Mouse (Mus musculus) heart, embryonic 11.5 days (tissue): ENCODE results near the gene Nlrp1b. TPM values are rescaled to one million over a fixed set of nuclear protein-coding genes. Genes with fewer than 3 reads are reported as not detected.

Experiments
- ATAC-seq: fragments of 200-750 bp; cut with Nextera tagmentation; replicated peaks from 2 replicates; pipeline ENCODE4 v1.8.0; 2017; ENCODE audit warnings: moderate library complexity; ENCODE audit not compliant: insufficient number of reproducible peaks, low FRiP score, low TSS enrichment
- H3K27ac ChIP-seq: fragments of 300-500 bp; sonication (generic); 2 replicates; pipeline ENCODE4 v1.5.1; 2014; ENCODE audit warnings: mild to moderate bottlenecking, low read depth, low read length
- H3K27me3 ChIP-seq: fragments of 300-500 bp; sonication (generic); 2 replicates; pipeline ENCODE4 v1.6.1; 2014; ENCODE audit warnings: mild to moderate bottlenecking, low read length, mixed read lengths; ENCODE audit not compliant: control insufficient read depth, insufficient read depth
- H3K36me3 ChIP-seq: fragments of 300-500 bp; sonication (generic); 2 replicates; pipeline ENCODE4 v1.6.1; 2014; ENCODE audit warnings: mild to moderate bottlenecking, low read length, moderate library complexity, mixed read lengths; ENCODE audit not compliant: control insufficient read depth, insufficient read depth
- H3K4me1 ChIP-seq: fragments of 300-500 bp; sonication (generic); 2 replicates; pipeline ENCODE4 v1.6.1; 2014; ENCODE audit warnings: low read length; ENCODE audit not compliant: control insufficient read depth, insufficient read depth
- H3K4me2 ChIP-seq: fragments of 300-500 bp; sonication (generic); 2 replicates; pipeline ENCODE4 v1.6.1; 2014; ENCODE audit warnings: mild to moderate bottlenecking, moderate library complexity
- H3K4me3 ChIP-seq: fragments of 300-500 bp; sonication (generic); 2 replicates; pipeline ENCODE4 v1.5.1; 2014; ENCODE audit warnings: low read depth, low read length
- H3K9ac ChIP-seq: fragments of 300-500 bp; sonication (generic); 2 replicates; pipeline ENCODE4 v1.6.1; 2014; ENCODE audit warnings: mild to moderate bottlenecking, low read depth, low read length, moderate library complexity
- H3K9me3 ChIP-seq: fragments of 300-500 bp; sonication (generic); replicated peaks from 2 replicates; pipeline ENCODE4 v1.6.1; 2016; ENCODE audit warnings: low read length; ENCODE audit not compliant: control insufficient read depth
- WGBS: fragments of 180-500 bp; shearing (Covaris S2); extraction: QIAGEN DNeasy Blood & Tissue Kit; methylation state at CpG from one replicate; pipeline ENCODE4 v1.1.7; 2014; ENCODE audit not compliant: insufficient replicate concordance; 5-methylcytosine and 5-hydroxymethylcytosine counted together
- polyA plus RNA-seq: library from polyadenylated mRNA; unstranded; fragments of >200 nt; fragmentation: Nextera tagmentation; extraction: Ambion mirVana; gene quantifications from 2 replicates; pipeline ENCODE4 v1.2.1, GENCODE M21; 2014

The Nlrp1b gene
- polyA plus RNA-seq, 1 experiment from 2014 or later, result not detected

DNA sequence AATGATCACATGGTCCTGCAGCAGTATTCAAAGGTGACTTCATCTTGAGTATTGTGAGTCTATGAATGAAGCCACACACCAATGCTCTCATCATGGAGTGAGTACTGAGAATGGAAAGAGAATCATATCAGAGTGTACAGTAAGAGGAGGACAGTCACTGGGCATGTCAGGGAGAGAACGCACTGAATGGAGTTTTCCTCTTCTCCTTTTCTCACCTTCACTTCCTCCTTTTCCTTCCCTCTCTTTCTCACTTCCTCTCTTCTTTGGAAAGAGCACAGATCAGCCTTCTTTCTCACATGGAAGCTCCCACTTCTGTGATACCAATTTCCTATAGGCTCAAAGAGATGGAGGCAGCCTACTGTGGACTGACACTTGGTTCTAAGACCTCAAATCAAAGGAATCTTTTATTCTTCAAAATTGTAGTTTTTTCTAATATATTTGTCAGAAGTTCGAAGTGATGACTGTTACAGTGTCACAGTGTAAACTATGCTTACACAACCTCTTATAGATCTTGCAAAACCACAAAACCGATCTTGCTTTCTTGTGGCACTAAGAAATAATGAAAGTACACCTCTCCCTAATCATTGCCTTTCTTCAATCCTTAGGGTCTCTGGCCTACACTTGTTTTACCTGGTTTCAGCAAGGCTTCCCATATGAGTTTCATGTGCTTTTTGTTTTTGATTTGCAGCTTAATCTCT, 70.9 kb downstream of the Nlrp1b start:
- no peak overlapping the region for H3K27ac ChIP-seq
- H3K9ac ChIP-seq, result no peak overlapping the region
- ATAC-seq, result no peak
- no peaks in the 10 kb centered on the region for H3K36me3 ChIP-seq
- no peak overlapping the region for H3K4me3 ChIP-seq
- H3K9me3 ChIP-seq, result no peaks in the 10 kb centered on the region
- H3K4me1 ChIP-seq, result no peaks in the 10 kb centered on the region
- H3K4me2 ChIP-seq, result no peak overlapping the region
- H3K27me3 ChIP-seq, result no peaks in the 10 kb centered on the region
- 70% methylated on average over 3 of the region's 3 CpGs for WGBS

DNA sequence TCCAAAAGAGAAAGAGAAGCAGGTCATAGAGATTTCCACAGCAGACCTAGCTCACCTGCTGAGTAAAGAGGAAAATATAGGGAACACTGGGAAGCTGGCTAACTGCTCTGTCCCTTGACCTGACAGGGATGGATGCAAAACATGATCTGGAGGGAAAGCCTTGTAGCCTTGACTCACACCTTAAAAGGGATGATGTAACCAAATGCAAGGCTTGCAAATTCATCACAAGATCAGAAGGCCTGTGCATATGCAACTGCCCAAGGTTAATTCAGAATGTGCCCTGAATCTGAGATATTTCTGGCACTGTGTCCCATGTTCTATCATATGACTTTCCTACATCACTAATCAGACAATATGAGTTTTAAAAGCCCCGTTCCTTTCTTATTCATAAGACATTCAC, 75.3 kb downstream of the Nlrp1b start:
- Histone ChIP-seq H3K27ac (no peak overlapping the region), H3K27me3 (no peaks in the 10 kb centered on the region), H3K9ac (no peak overlapping the region), H3K9me3 (no peaks in the 10 kb centered on the region), H3K4me2 (no peak overlapping the region), H3K4me3 (no peak overlapping the region), H3K36me3 (no peaks in the 10 kb centered on the region), H3K4me1 (no peaks in the 10 kb centered on the region)
- ATAC-seq, result no peak
- WGBS, result 69% methylated on average over 1 of the region's 1 CpGs

DNA sequence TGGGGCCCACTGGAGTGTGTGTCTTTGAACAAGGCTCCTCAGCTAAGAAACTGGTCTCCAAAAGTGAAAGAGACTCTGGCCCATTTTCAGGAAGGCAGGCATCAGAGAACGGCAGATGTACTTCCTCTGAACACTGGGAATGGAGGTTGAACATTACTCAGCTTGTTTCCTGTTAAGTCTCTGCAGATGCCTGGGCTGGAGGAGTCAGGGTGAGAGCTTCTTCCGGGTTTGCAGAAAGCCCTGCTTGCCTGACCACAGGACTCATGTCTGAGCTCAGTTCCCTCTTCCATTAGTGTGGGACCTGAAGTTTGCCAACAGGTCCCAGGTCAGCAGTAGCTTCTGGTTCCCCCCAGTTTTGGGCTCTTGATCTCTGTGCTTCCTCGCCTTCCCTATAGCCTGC, 85.9 kb downstream of the Nlrp1b start, which contains the start of gene Nlrp1a:
Nlrp1a (minus strand) TSS at position 44 of the 400 bp plus-strand sequence.
- ATAC-seq, result no peak
- no peak within 1 kb of the TSS for H3K4me2 ChIP-seq
- WGBS, result 63% methylated on average over 3 of the region's 3 CpGs
- no peak within 1 kb of the TSS for H3K27ac ChIP-seq
- H3K36me3 ChIP-seq, result no peaks in the 10 kb centered on the region
- H3K9me3 ChIP-seq, result no peaks in the 10 kb centered on the region
- no peaks in the 10 kb centered on the region for H3K4me1 ChIP-seq
- no peaks in the 10 kb centered on the region for H3K27me3 ChIP-seq
- no peak within 1 kb of the TSS for H3K9ac ChIP-seq
- no peak within 1 kb of the TSS for H3K4me3 ChIP-seq

DNA sequence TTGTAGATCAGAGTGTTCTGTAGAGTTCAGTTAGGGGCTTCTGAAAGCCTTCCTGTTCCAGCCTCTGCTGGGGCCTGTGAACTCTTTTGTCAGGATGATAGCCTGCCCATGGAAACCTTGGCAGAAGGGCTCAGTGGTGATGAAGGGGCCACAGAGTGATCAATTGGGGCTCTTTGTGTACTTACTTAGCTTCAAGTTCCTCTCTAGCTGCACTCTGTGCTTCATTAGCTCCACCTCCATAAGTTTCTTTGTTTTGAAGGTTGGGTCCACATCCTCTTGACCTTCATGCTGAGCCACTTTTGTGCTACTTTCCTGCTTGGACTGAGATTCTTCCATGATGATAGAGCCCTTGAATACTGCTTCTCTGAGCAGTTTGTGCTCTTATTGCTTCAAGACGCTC, 88.5 kb downstream of the Nlrp1b start:
- no peak for ATAC-seq
- no peaks in the 10 kb centered on the region for H3K36me3 ChIP-seq
- no peaks in the 10 kb centered on the region for H3K27me3 ChIP-seq
- H3K4me2 ChIP-seq, result no peak overlapping the region
- WGBS, result 77% methylated on average over 1 of the region's 1 CpGs
- H3K4me3 ChIP-seq, result no peak overlapping the region
- no peaks in the 10 kb centered on the region for H3K4me1 ChIP-seq
- no peak overlapping the region for H3K9ac ChIP-seq
- no peak overlapping the region for H3K27ac ChIP-seq
- no peaks in the 10 kb centered on the region for H3K9me3 ChIP-seq

DNA sequence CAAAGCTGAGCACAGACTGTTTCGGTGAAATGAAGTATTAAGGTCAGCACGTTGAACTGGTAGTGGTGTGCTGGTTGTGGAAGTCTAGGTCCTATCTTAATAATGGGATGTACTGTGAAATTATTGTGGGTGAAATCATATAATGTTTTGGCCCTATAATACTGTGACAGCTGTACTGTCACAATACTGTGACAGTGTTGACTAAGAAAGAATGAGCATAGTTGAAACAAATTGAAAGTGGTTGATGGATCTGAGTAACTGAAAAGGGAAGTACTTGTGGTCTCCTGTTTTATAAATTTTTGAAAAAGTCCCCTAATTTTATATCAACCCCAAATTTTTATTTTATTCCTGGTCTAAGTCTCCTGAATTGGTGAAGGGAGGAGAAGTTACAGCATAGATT, 123.4 kb downstream of the Nlrp1b start:
- Histone ChIP-seq H3K9me3 (no peaks in the 10 kb centered on the region), H3K9ac (no peak overlapping the region), H3K27me3 (no peaks in the 10 kb centered on the region), H3K4me1 (no peaks in the 10 kb centered on the region), H3K27ac (no peak overlapping the region), H3K36me3 (no peaks in the 10 kb centered on the region), H3K4me3 (no peak overlapping the region), H3K4me2 (no peak overlapping the region)
- ATAC-seq, result no peak
- 75% methylated on average over 2 of the region's 2 CpGs for WGBS

DNA sequence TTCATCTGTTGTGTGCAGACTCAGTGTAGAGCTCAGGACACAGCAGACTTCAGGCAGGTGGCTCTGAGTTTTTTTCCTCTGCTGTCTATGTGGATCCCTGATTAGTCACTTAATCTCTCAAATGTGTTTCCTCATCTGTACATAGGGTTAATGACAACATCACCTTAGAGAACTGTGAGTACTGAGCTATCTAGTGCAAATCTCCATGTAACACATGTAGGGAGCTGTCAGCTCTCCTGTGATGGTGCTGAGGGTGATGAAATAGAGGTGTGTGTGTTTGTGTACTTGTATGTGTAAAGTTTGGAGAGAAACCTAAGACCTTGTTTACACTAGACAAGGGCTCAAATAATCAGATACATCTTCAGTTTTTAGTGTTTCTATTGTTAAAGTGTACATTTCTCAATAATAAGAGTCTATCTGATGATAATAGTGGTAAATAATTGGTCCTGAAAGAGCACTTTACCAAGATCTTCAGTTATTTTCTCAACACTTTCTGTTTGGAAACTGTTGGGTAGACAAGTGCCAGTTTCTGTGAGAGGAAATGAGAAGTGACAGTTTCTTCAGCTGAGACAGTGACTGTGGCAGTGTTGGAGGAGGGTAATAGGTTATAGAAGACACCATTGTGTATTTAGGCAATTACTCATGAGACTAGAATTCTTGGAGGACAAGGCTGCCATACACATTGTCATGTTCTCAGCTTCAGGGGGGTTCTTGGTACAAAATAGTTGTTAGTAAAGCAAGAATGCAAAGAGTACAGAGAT, 124.1 kb downstream of the Nlrp1b start:
- Histone ChIP-seq H3K9ac (no peak overlapping the region), H3K36me3 (no peaks in the 10 kb centered on the region)

DNA sequence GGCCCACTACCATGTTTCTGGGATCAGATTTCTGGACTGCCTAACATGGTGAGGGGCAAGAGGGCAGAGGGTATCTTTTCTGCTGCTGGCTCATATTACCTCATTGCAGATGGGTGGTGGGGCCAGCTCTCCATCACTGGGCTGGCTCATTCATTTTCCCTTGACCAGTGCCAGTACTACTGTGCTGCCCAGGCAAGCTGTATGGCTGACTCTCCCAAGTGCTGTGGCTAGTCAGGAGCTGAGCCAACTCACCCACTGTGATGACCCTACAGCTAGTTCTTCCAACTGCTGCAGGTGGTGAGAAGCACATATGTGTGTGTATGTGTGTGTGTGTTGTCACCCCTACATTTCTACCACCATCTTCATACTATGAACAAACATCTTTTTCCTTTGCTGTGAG, 126.6 kb downstream of the Nlrp1b start:
- no peaks in the 10 kb centered on the region for H3K4me1 ChIP-seq
- no peak for ATAC-seq

More for the DNA sequence above, 124.1 kb downstream of the Nlrp1b start:
- Histone ChIP-seq H3K27me3 (no peaks in the 10 kb centered on the region), H3K9me3 (no peaks in the 10 kb centered on the region), H3K4me3 (no peak overlapping the region), H3K27ac (no peak overlapping the region), H3K4me2 (no peak overlapping the region), H3K4me1 (no peaks in the 10 kb centered on the region)
- no peak for ATAC-seq

More for the DNA sequence above, 126.6 kb downstream of the Nlrp1b start:
- Histone ChIP-seq H3K4me3 (no peak overlapping the region), H3K27ac (no peak overlapping the region), H3K36me3 (no peaks in the 10 kb centered on the region), H3K27me3 (no peaks in the 10 kb centered on the region), H3K9ac (no peak overlapping the region), H3K9me3 (no peaks in the 10 kb centered on the region), H3K4me2 (no peak overlapping the region)
